In genomic region chr3:137467386-137467785, GRCm38 (mm10) we compare ENCODE assay signal across 17 mouse cellular contexts.
"Had no signal": no experiment of that assay in that cellular context is flagged by ENCODE, and none has a peak within 500 bp of the region (broad histone marks: within the 10 kb centered on the region; RNA-seq: fewer than 3 reads in every experiment).

No protein-coding gene starts in this region.

- DNase-seq: kidney, adult 2 months; kidney, postnatal 25 days; layer of hippocampus, adult 9-11 months; liver, embryonic 13.5 days; lung, adult 2 months; lung, postnatal 14 days; lung, postnatal 4 days; midbrain, embryonic 14.5 days; right cerebral cortex, adult 18-20 months; right cerebral cortex, postnatal 14 days; right cerebral cortex, postnatal 4 days; thymus, adult 18-20 months; thymus, postnatal 36 days had no signal

- H3K4me3 ChIP-seq: layer of hippocampus, adult 2 months; left cerebral cortex, adult 2 months; liver, embryonic 13.5 days had no signal

- H3K27ac ChIP-seq: kidney, postnatal 0 days; layer of hippocampus, adult 2 months; liver, embryonic 13.5 days; stomach, postnatal 0 days had no signal
